Mouse (Mus musculus): ENCODE measurements around the gene Plppr3. TPM values are rescaled to one million over a fixed set of nuclear protein-coding genes. Genes with fewer than 3 reads are reported as not detected.
A peak's percentile ranks its signal among the peaks of the same experiment; 100 is the strongest.

The Plppr3 gene
- polyA plus RNA-seq, 1 experiment: 0.11 TPM

DNA sequence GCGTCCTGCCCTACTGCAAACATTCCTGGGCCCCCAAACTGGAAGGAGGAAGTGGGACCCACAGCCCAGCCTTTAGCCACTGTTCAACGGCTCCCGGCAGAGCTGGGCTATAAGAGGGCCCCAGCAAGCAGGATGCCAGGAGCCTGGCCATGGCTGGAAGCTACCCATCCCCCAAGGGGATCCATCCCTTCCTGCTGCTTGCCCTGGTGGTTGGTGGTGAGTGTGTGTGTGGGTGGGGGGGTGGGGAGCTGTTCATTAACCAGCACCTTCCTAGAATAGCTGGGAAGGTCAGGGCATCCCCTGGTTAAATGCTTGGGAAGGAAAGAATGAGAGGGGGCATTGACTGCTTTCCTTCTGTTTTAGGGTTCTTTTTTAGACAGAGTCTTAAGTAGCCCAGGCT is 5.1 kb upstream of the Plppr3 start:
- no peaks in the 10 kb centered on the region for H3K9me3 ChIP-seq (ENCODE audit: control insufficient read depth, low read length)
- H3K4me3 ChIP-seq (replicated peaks): no peak overlapping the region
- no peaks in the 10 kb centered on the region for H3K36me3 ChIP-seq (ENCODE audit: control insufficient read depth)
- peaks cover 67% of the 10 kb centered on the region for H3K27me3 ChIP-seq (ENCODE audit: control insufficient read depth)
- H3K4me1 ChIP-seq (ENCODE audit: control insufficient read depth): peaks cover 41% of the 10 kb centered on the region
- TF ChIP-seq GATA1 (IDR thresholded peaks at IDR 0.05; ENCODE audit: low read length) (no peak), TAL1 (IDR thresholded peaks at IDR 0.05; ENCODE audit: low read length) (no peak)

GRCm38 (mm10) chr10:79877757-79878156 is 3.3 kb upstream of the Plppr3 start:
- Histone ChIP-seq H3K4me1 (ENCODE audit: control insufficient read depth) (peaks cover 48% of the 10 kb centered on the region), H3K4me3 (replicated peaks) (no peak overlapping the region), H3K36me3 (ENCODE audit: control insufficient read depth) (no peaks in the 10 kb centered on the region), H3K27me3 (ENCODE audit: control insufficient read depth) (peaks cover 77% of the 10 kb centered on the region), H3K9me3 (ENCODE audit: control insufficient read depth, low read length) (no peaks in the 10 kb centered on the region)
- no peak for TF ChIP-seq GATA1 (IDR thresholded peaks at IDR 0.05; ENCODE audit: low read length)
- no peak for TF ChIP-seq TAL1 (IDR thresholded peaks at IDR 0.05; ENCODE audit: low read length)

- Histone ChIP-seq H3K4me1 (ENCODE audit: control insufficient read depth) (peaks cover 43% of the 10 kb centered on the region), H3K27me3 (ENCODE audit: control insufficient read depth) (peaks cover 76% of the 10 kb centered on the region), H3K36me3 (ENCODE audit: control insufficient read depth) (no peaks in the 10 kb centered on the region), H3K9me3 (ENCODE audit: control insufficient read depth, low read length) (no peaks in the 10 kb centered on the region), H3K4me3 (replicated peaks) (no peak overlapping the region)
- TF ChIP-seq TAL1 (IDR thresholded peaks at IDR 0.05; ENCODE audit: low read length) (no peak), GATA1 (IDR thresholded peaks at IDR 0.05; ENCODE audit: low read length) (no peak)
Measured at GRCm38 (mm10) chr10:79877174-79877573, 2.7 kb upstream of the Plppr3 start.

DNA sequence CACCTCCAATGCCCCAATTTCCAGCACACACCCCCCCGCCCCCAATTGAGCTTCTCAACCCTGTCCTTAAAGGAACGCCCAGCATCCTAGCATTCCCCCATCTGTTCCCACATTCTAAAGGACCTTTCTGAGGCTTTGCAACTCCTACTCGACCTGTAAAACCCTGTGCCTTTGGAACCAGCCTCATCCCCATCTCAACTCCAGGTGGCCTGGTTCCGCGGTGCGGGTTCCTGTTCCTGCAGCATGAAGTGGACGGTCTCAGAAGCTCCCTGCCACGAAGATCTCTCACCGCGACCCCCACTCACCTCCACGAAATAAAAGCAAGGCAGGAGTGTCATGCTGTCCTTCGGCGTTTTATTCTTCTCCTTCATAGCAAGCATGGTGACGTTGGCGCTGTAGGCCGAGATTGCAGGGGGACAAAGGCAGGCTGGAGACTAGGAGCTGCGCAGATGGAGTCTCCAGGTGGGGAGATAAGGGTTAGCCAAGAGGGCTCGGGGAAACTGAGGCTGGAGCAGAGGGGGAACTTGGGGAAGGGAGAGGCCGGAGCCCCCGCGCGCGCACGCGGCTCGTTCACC is 632 bp downstream of the Plppr3 start:
- peaks cover 21% of the 10 kb centered on the region for H3K4me1 ChIP-seq (ENCODE audit: control insufficient read depth)

GRCm38 (mm10) chr10:79873313-79873712 is 1.1 kb downstream of the Plppr3 start:
- no peak for TF ChIP-seq TAL1 (IDR thresholded peaks at IDR 0.05; ENCODE audit: low read length)
- H3K9me3 ChIP-seq (ENCODE audit: control insufficient read depth, low read length): no peaks in the 10 kb centered on the region
- H3K36me3 ChIP-seq (ENCODE audit: control insufficient read depth): no peaks in the 10 kb centered on the region
- H3K27me3 ChIP-seq (ENCODE audit: control insufficient read depth): peaks cover 54% of the 10 kb centered on the region
- H3K4me1 ChIP-seq (ENCODE audit: control insufficient read depth): peaks cover 21% of the 10 kb centered on the region
- H3K4me3 ChIP-seq (replicated peaks): no peak overlapping the region

More for the DNA sequence above, 632 bp downstream of the Plppr3 start:
- TF ChIP-seq TAL1 (IDR thresholded peaks at IDR 0.05; ENCODE audit: low read length) (no peak), GATA1 (IDR thresholded peaks at IDR 0.05; ENCODE audit: low read length) (no peak)
- H3K9me3 ChIP-seq (ENCODE audit: control insufficient read depth, low read length): no peaks in the 10 kb centered on the region
- H3K36me3 ChIP-seq (ENCODE audit: control insufficient read depth): no peaks in the 10 kb centered on the region
- peak overlapping the region; percentile 40 for H3K4me3 ChIP-seq (replicated peaks)
- peaks cover 58% of the 10 kb centered on the region for H3K27me3 ChIP-seq (ENCODE audit: control insufficient read depth)

DNA sequence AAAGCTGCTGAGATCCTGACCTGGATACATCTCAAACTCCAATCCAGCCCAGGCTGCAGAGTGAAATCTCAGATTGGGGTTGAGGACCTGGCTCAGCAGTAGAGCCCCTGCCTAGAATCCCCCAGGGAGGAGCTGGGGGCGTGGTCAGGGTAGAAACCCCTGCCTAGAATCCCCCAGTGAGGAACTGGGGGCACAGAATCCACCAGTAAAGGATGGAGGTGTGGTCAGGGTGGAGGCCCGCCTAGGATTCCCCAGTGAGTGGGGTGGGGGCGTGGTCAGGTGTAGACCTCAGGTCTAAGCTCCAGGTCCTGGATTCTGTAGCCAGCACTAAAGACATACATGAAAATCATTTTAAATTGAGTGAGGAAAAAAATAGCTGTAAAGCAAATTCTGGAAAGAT is 1.6 kb downstream of the Plppr3 start:
- TF ChIP-seq TAL1 (IDR thresholded peaks at IDR 0.05; ENCODE audit: low read length) (no peak), GATA1 (IDR thresholded peaks at IDR 0.05; ENCODE audit: low read length) (no peak)

DNA sequence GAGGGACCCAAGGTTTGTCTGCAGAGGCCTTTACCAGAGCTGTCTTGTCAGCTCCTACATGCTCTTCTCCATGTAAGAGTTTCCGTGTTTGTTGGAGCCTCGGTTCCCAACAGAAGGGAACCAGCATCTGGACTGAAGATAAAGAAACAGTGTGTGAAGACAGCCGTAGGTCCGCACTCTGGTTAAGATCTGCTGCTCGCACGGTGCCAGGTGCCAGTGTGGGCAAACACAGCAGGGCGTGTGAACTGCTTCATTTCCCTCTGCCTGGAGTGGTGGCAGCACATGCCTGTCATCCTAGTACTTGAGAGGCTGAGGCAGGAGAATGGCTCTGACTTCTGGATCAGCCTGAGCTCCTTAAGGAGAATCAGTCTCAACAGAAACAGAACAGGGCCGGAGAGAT is 2.6 kb downstream of the Plppr3 start:
- Histone ChIP-seq H3K9me3 (ENCODE audit: control insufficient read depth, low read length) (no peaks in the 10 kb centered on the region), H3K27me3 (ENCODE audit: control insufficient read depth) (peaks cover 39% of the 10 kb centered on the region), H3K4me1 (ENCODE audit: control insufficient read depth) (peaks cover 10% of the 10 kb centered on the region), H3K36me3 (ENCODE audit: control insufficient read depth) (no peaks in the 10 kb centered on the region), H3K4me3 (replicated peaks) (no peak overlapping the region)
- TF ChIP-seq GATA1 (IDR thresholded peaks at IDR 0.05; ENCODE audit: low read length) (no peak), TAL1 (IDR thresholded peaks at IDR 0.05; ENCODE audit: low read length) (no peak)

More for the DNA sequence above, 1.6 kb downstream of the Plppr3 start:
- Histone ChIP-seq H3K4me3 (replicated peaks) (no peak overlapping the region), H3K9me3 (ENCODE audit: control insufficient read depth, low read length) (no peaks in the 10 kb centered on the region), H3K27me3 (ENCODE audit: control insufficient read depth) (peaks cover 49% of the 10 kb centered on the region), H3K36me3 (ENCODE audit: control insufficient read depth) (no peaks in the 10 kb centered on the region), H3K4me1 (ENCODE audit: control insufficient read depth) (peaks cover 19% of the 10 kb centered on the region)

DNA sequence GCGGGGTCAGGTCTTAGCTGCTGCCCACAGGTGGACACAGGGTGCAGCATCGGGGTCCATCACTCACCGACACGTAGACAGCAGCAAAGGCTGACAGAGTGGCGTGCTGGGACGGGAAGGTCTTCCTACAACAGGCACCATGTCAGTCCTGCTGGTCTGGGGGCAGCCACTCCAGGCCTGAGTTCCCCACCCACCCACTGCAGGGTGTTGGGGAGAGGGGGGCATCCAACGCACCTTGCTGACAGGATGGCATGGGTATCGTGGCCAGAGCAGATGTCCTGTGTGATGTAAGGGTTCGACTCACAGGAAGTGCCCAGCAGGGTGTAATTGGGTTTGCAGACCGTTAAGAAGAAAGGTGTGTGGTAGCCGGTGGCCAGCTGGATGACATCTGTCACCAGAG is 7.8 kb downstream of the Plppr3 start:
- Histone ChIP-seq H3K36me3 (ENCODE audit: control insufficient read depth) (peaks cover 47% of the 10 kb centered on the region), H3K27me3 (ENCODE audit: control insufficient read depth) (no peaks in the 10 kb centered on the region; the same call in none of the 2 replicates), H3K9me3 (ENCODE audit: control insufficient read depth, low read length) (no peaks in the 10 kb centered on the region), H3K4me1 (ENCODE audit: control insufficient read depth) (peaks cover 7% of the 10 kb centered on the region), H3K4me3 (replicated peaks) (no peak overlapping the region)
- TF ChIP-seq TAL1 (IDR thresholded peaks at IDR 0.05; ENCODE audit: low read length): no peak
- no peak for TF ChIP-seq GATA1 (IDR thresholded peaks at IDR 0.05; ENCODE audit: low read length)

GRCm38 (mm10) chr10:79865801-79866295 is 8.6 kb downstream of the Plppr3 start:
- TF ChIP-seq TAL1 (IDR thresholded peaks at IDR 0.05; ENCODE audit: low read length) (no peak), GATA1 (IDR thresholded peaks at IDR 0.05; ENCODE audit: low read length) (no peak)
- Histone ChIP-seq H3K9me3 (ENCODE audit: control insufficient read depth, low read length) (no peaks in the 10 kb centered on the region), H3K36me3 (ENCODE audit: control insufficient read depth) (peaks cover 55% of the 10 kb centered on the region), H3K27me3 (ENCODE audit: control insufficient read depth) (no peaks in the 10 kb centered on the region; the same call in 1 of the 2 replicates), H3K4me3 (replicated peaks) (no peak overlapping the region), H3K4me1 (ENCODE audit: control insufficient read depth) (peaks cover 7% of the 10 kb centered on the region)

Data from erythroblast, embryonic 14.5 days (primary cell).